Mouse (Mus musculus): ENCODE measurements around the gene Upk3b. TPM values are rescaled to one million over a fixed set of nuclear protein-coding genes. Genes with fewer than 3 reads are reported as not detected.
"Not testable (repeated sequence)": the region's sequence is repeated elsewhere in the genome, so short reads cannot be mapped to it uniquely, and the experiment has no call there.

Upk3b gene
- total and polyA plus RNA-seq, 3 experiments: 0.09 TPM; not detected in 2

GRCm38 (mm10) chr5:136063920-136064319, 25.6 kb downstream of the Upk3b start:
- Histone ChIP-seq H3K27ac (ENCODE audit: insufficient read depth, low read depth) (no peak overlapping the region), H3K9me3 (replicated peaks; ENCODE audit: low read length) (peaks cover 7% of the 10 kb centered on the region), H3K9ac (ENCODE audit: insufficient read depth, low read depth) (no peak overlapping the region), H3K4me3 (replicated peaks in 1 of 3; ENCODE audit: low read depth in 2 of 3, low read length in 2 of 3, poor library complexity in 1 of 3) (no peak overlapping the region), H3K4me1 (ENCODE audit: control insufficient read depth in 1 of 2, insufficient read depth in 2 of 2) (0 out of 4 replicates have a peak, but pooled peaks cover 0 to 5% of the 10 kb centered on the region in 2 experiments), H3K36me3 (replicated peaks in 1 of 2; ENCODE audit: control insufficient read depth in 1 of 2, insufficient read depth in 1 of 2, low read length in 1 of 2) (no peaks in the 10 kb centered on the region), H3K4me2 (ENCODE audit: insufficient read depth, low read depth, poor library complexity, severe bottlenecking) (no peak overlapping the region), H3K79me2 (replicated peaks; ENCODE audit: control insufficient read depth, extremely low read depth, insufficient read depth, poor library complexity, severe bottlenecking) (no peaks in the 10 kb centered on the region), H3K27me3 (replicated peaks) (peaks cover 76% of the 10 kb centered on the region)
- dilution Hi-C loops (cut with MboI; ENCODE audit: extremely low pct_ligation_motif_present, extremely low pct_unique_long_range_greater_than_20kb, low sequenced_read_pairs): no loop called here
- no peak for DNase-seq (ENCODE audit: extremely low read depth)
- TF ChIP-seq TCF12 (IDR thresholded peaks at IDR 0.05; ENCODE audit: low read depth, low read length) (no peak), MAX (IDR thresholded peaks at IDR 0.05; ENCODE audit: low read length) (no peak)
- in situ Hi-C loops (cut with MboI; ENCODE audit: low pct_ligation_motif_present, low pct_unique_long_range_greater_than_20kb, low sequenced_read_pairs): no loop called here

GRCm38 (mm10) chr5:136066404-136067148, 28.3 kb downstream of the Upk3b start:
- dilution Hi-C loops (cut with MboI; ENCODE audit: extremely low pct_ligation_motif_present, extremely low pct_unique_long_range_greater_than_20kb, low sequenced_read_pairs); H3K36me3 ChIP-seq (replicated peaks in 1 of 2; ENCODE audit: control insufficient read depth in 1 of 2, insufficient read depth in 1 of 2, low read length in 1 of 2): not testable (repeated sequence)

GRCm38 (mm10) chr5:136069411-136069810, 31.1 kb downstream of the Upk3b start:
- Histone ChIP-seq H3K4me3 (replicated peaks in 1 of 3; ENCODE audit: low read depth in 2 of 3, low read length in 2 of 3, poor library complexity in 1 of 3) (no peak overlapping the region), H3K27ac (ENCODE audit: insufficient read depth, low read depth) (no peak overlapping the region), H3K9ac (ENCODE audit: insufficient read depth, low read depth) (no peak overlapping the region), H3K36me3 (replicated peaks in 1 of 2; ENCODE audit: control insufficient read depth in 1 of 2, insufficient read depth in 1 of 2, low read length in 1 of 2) (no peaks in the 10 kb centered on the region), H3K27me3 (replicated peaks) (peaks cover 86% of the 10 kb centered on the region), H3K9me3 (replicated peaks; ENCODE audit: low read length) (peaks cover 10% of the 10 kb centered on the region), H3K4me1 (ENCODE audit: control insufficient read depth in 1 of 2, insufficient read depth in 2 of 2) (peaks cover 3 to 5% of the 10 kb centered on the region in 2 experiments; a peak in 1 of 4 replicates), H3K4me2 (ENCODE audit: insufficient read depth, low read depth, poor library complexity, severe bottlenecking) (no peak overlapping the region), H3K79me2 (replicated peaks; ENCODE audit: control insufficient read depth, extremely low read depth, insufficient read depth, poor library complexity, severe bottlenecking) (no peaks in the 10 kb centered on the region)
- DNase-seq (ENCODE audit: extremely low read depth): no peak
- in situ Hi-C loops (cut with MboI; ENCODE audit: low pct_ligation_motif_present, low pct_unique_long_range_greater_than_20kb, low sequenced_read_pairs) (no loop called here), dilution Hi-C loops (cut with MboI; ENCODE audit: extremely low pct_ligation_motif_present, extremely low pct_unique_long_range_greater_than_20kb, low sequenced_read_pairs) (no loop called here)
- TF ChIP-seq ZMIZ1 (IDR thresholded peaks at IDR 0.05; ENCODE audit: low read depth, low read length) (no peak), MAX (IDR thresholded peaks at IDR 0.05; ENCODE audit: low read length) (no peak), HCFC1 (IDR thresholded peaks at IDR 0.05; ENCODE audit: low read depth, low read length) (no peak), MEF2A (IDR thresholded peaks at IDR 0.05; ENCODE audit: borderline replicate concordance, low read depth, low read length) (no peak), JUN (IDR thresholded peaks at IDR 0.05; ENCODE audit: insufficient read depth, low read depth, low read length) (no peak), MAFK (IDR thresholded peaks at IDR 0.05; ENCODE audit: insufficient replicate concordance, low read length) (no peak), ETS1 (conservative IDR thresholded peaks at IDR 0.05; ENCODE audit: low read depth, low read length) (no peak), E2F4 (IDR thresholded peaks at IDR 0.05; ENCODE audit: insufficient replicate concordance, low read depth, low read length) (no peak), NRF1 (IDR thresholded peaks at IDR 0.05; ENCODE audit: low read depth, low read length) (no peak), MYC (IDR thresholded peaks at IDR 0.05; ENCODE audit: low read depth, low read length) (no peak), GABPA (IDR thresholded peaks at IDR 0.05; ENCODE audit: insufficient replicate concordance, low read depth, low read length) (no peak)

More at GRCm38 (mm10) chr5:136066404-136067148, 28.3 kb downstream of the Upk3b start:
- H3K4me1 ChIP-seq (ENCODE audit: control insufficient read depth in 1 of 2, insufficient read depth in 2 of 2); H3K9ac ChIP-seq (ENCODE audit: insufficient read depth, low read depth); H3K4me2 ChIP-seq (ENCODE audit: insufficient read depth, low read depth, poor library complexity, severe bottlenecking); H3K9me3 ChIP-seq (replicated peaks; ENCODE audit: low read length); H3K79me2 ChIP-seq (replicated peaks; ENCODE audit: control insufficient read depth, extremely low read depth, insufficient read depth, poor library complexity, severe bottlenecking); in situ Hi-C loops (cut with MboI; ENCODE audit: low pct_ligation_motif_present, low pct_unique_long_range_greater_than_20kb, low sequenced_read_pairs); H3K27ac ChIP-seq (ENCODE audit: insufficient read depth, low read depth); H3K4me3 ChIP-seq (replicated peaks in 1 of 3; ENCODE audit: low read depth in 2 of 3, low read length in 2 of 3, poor library complexity in 1 of 3); DNase-seq (ENCODE audit: extremely low read depth): not testable (repeated sequence)
- peaks cover 73% of the 10 kb centered on the region for H3K27me3 ChIP-seq (replicated peaks)

All from CH12.LX (cell line).